Mouse (Mus musculus): Measurements from ENCODE around the gene Ass1.

GRCm38 (mm10) chr2:31473941-31474340, 3.9 kb downstream of the Ass1 start:
- TF ChIP-seq CTCF (IDR thresholded peaks at IDR 0.05; ENCODE audit: borderline replicate concordance, insufficient read depth, low read length) = no peak
- no peak for TF ChIP-seq POLR2A (IDR thresholded peaks at IDR 0.05; ENCODE audit: low read depth, low read length)
